Mouse (Mus musculus): ENCODE measurements around the gene Slc22a3.
A peak's percentile ranks its signal among the peaks of the same experiment; 100 is the strongest.

The Slc22a3 gene

GRCm38 (mm10) chr17:12396163-12396677 lies 111.3 kb downstream of the Slc22a3 start:
- no peak for DNase-seq

DNA sequence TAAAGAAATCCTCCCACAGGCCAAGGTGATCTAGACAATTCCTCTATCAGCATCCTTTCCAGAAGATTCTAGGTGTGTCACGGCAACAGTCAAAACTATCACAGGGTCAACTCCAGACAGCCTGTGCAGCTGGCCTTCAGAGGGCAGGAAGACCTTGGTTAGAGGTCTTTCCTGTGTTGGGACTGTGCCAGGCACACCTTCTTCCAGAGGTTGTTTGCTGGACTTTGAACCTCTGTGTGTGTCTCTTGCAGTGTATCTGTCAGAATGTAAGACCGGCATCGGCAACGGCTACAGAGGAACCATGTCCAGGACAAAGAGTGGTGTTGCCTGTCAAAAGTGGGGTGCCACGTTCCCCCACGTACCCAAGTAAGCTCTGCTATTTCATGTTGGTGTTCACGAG lies 119.3 kb downstream of the Slc22a3 start:
- no peak for DNase-seq

DNA sequence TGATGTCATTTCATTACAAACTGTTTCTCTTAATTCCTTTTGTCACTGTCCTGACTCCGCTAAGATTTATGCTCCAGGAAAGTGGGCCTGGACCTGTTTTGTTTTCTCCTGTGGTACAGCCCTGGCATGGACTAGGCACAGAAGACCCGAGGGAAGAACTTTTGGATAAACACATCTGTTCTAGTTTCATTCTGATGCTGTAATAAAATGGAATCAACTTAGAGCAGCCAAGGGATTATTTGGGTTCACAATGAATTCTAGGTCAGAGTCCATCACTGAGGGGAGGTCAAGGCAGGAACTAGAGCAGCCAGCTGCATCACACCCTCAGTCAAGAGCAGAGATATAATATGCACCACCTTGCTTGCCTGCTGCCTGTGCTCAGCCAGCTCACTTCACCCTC lies 119.7 kb downstream of the Slc22a3 start:
- no peak for DNase-seq

DNA sequence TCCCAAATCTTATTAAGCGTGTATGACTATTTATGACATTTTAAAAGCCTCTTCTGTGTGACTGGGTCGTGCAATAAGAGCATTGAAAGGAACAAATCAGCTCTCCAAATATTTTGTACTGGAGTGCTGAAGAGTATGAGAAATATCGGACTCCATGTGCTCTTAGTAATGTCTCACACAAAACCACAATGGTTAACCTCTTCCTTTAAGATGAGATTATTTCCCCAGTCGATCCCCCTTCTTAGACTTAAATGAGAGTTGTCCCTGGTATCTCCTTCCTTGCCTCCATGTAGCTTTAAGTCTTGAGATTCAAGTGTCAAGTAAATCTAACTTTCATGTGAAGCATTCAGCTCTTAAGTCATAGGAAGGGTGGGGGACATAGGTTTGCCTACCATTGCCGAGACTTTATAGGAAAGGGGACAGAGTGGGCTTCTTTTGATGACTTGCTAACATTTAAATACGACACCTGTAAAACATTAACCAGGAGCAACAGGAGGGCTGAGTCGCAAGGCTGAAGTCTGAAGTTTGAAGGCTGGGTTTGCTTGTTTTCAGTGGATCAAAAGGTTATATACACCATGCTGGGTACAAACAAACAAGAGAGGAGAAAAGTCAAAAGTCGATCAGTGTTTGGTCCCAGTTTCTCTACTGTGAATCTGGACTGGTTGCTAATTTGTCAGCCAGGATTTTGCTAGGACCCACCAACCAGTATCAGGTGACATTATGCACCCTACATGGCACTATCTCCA lies 122.3 kb downstream of the Slc22a3 start:
- DNase-seq: no peak

GRCm38 (mm10) chr17:12382531-12382930 lies 125.0 kb downstream of the Slc22a3 start:
- DNase-seq: no peak

GRCm38 (mm10) chr17:12381579-12381978 lies 125.9 kb downstream of the Slc22a3 start:
- no peak for DNase-seq

DNA sequence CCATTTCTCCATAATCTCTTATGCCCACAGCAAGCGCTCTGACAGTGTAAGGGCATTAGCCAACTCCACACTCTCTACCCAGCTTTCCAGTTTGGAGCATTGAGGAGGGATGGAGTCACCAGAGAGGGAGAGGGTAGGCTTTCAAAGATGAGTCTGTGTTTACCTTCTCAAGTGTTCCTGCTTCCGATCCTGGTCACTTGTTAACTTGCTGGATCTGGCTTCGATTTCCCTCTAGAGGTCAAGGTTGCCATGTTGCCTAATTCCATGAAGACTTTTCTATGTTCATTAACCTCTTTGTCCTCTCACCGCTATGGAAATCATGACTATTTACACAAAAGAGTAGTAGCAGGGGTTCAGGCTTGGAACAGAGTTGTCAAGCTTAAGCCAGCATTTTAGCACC lies 127.2 kb downstream of the Slc22a3 start:
- DNase-seq: no peak

DNA sequence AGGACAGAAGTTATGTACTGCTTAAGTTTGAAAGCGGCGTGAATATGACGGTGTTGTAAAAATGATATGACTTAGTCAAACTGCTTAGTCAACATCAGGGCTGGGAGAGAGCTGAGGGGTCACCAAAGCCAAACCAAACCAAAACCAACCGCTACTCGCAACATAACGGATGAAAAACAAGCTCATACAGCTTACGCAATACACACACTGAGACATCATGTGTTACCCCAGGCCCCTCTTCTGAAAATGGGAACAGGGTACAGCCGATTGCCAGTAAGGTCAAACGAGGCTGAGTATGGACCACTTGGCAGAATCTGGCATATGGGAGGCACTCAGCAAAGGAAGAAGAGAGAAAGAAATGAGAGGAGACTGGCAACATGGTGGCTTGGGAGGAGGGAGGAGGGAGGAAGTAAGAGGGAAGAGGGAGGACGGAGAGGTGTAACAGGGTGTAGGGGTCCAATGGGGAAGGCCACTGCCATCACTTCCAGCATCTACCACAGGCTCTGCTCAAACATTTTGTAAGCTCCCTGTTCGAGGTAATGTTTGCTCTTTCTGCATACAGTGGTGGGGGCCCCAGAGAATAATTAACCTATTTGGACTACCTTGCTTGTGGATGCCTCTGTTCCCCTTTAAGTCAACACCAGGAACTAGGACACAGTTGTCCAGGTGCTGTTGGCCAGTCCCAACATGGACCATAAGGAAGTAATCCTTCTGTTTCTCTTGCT lies 129.4 kb downstream of the Slc22a3 start, which contains the start of gene Plg:
Plg (plus strand) TSS at position 628 of the 725 bp plus-strand sequence.
- DNase-seq: no peak

- DNase-seq: no peak
These were observed 133.8 kb downstream of the Slc22a3 start for GRCm38 (mm10) chr17:12373601-12374144.

DNA sequence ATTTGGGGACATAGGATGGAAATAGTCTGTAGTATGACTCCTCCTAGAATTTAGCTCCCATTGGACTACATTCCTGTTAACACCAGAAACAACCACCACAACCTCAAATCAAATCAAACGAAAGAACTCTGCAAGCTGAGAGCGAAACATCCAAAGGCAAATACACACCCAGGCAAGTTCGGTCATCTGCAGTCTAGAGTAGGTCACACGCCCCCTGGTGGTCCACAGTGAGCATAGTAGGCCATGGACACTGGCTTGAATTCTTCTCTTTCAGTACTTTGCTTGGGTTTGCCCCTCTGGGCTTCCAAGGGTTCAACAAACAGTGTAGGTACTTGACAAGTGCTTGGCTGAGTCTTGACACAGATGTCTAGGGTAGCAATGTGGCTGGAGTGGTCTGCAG lies 135.5 kb downstream of the Slc22a3 start:
- peak; percentile 63 for DNase-seq

DNA sequence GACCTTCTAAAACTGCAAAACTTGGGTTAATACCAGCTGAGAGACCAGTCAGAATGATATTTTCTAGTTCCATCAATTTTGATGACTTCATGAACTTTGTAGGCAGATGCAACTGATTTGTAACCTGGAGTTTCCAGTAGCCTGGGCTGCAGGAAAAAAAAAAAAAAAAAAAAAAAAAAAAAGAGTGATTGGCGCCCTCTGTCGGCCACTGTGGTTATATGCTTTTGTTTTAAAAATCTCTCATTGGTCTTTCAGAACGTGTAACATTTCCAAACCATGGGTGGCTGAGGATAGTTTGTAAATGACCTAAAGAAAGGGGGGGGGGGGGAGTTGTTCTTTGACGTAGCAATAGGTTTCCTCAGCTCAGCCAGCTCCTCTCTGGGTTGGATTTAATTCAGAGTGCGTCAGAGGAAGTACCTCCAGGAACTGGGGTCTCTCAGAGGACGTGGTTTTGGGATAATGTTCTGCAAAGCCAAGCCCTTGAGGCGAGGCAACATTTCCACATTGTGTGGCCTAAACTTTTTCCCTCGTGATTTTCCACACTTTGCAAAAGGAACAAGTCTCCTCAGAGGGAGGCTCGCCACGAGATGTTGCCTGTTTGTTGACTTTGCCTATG lies 136.1 kb downstream of the Slc22a3 start:
- peak; percentile 15 for DNase-seq

GRCm38 (mm10) chr17:12370289-12370688 lies 137.2 kb downstream of the Slc22a3 start:
- DNase-seq: no peak

DNA sequence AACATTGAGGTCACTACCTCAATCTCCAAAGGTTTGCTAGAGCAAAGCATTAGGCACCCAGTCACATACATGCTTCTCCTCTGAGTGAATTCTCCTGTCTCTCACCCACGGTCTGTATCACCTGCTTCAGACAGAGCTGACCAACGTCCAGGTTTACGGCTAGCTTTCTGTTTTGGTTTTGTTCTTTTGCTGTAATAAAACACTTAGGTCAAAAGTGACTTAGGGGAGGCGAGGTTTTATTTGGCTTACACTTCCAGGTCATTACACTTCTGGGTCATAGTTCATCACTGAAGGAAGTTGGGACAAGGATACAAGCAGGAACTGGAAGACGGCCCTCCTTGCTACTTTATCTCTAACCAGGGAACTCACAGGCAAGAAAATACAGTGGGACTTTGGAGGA lies 138.1 kb downstream of the Slc22a3 start:
- DNase-seq: no peak
